Mouse (Mus musculus) embryonic facial prominence, embryonic 15.5 days (tissue): Measurements from ENCODE around the gene Pm20d1. TPM values are rescaled to one million over a fixed set of nuclear protein-coding genes. Genes with fewer than 3 reads are reported as not detected.

Experiments used
- ATAC-seq: fragments of 200-750 bp; cut with Nextera tagmentation; 2 replicates; pipeline ENCODE4 v1.8.0; 2017; ENCODE audit warnings: low read depth, moderate TSS enrichment; ENCODE audit not compliant: insufficient number of reproducible peaks, low FRiP score, low TSS enrichment
- H3K27ac ChIP-seq: fragments of 300-500 bp; sonication (generic); replicated peaks from 2 replicates; pipeline ENCODE4 v1.5.1; 2015; ENCODE audit warnings: mild to moderate bottlenecking, inconsistent platforms
- H3K27me3 ChIP-seq: fragments of 300-500 bp; sonication (generic); 2 replicates; pipeline ENCODE4 v1.6.1; 2015; ENCODE audit warnings: inconsistent platforms
- H3K36me3 ChIP-seq: fragments of 300-500 bp; sonication (generic); 2 replicates; pipeline ENCODE4 v1.6.1; 2015; ENCODE audit warnings: mild to moderate bottlenecking, inconsistent platforms
- H3K4me1 ChIP-seq: fragments of 300-500 bp; sonication (generic); 2 replicates; pipeline ENCODE4 v1.6.1; 2015; ENCODE audit warnings: inconsistent platforms
- H3K4me2 ChIP-seq: fragments of 300-500 bp; sonication (generic); replicated peaks from 2 replicates; pipeline ENCODE4 v1.6.1; 2015; ENCODE audit warnings: mild to moderate bottlenecking, inconsistent platforms
- H3K4me3 ChIP-seq: fragments of 300-500 bp; sonication (generic); replicated peaks from 2 replicates; pipeline ENCODE4 v1.5.1; 2015; ENCODE audit warnings: mild to moderate bottlenecking, inconsistent platforms
- H3K9ac ChIP-seq: fragments of 300-500 bp; sonication (generic); 2 replicates; pipeline ENCODE4 v1.6.1; 2015; ENCODE audit warnings: inconsistent platforms
- H3K9me3 ChIP-seq: fragments of 300-500 bp; sonication (generic); replicated peaks from 2 replicates; pipeline ENCODE4 v1.6.1; 2016; ENCODE audit warnings: inconsistent platforms
- WGBS: fragments of 180-500 bp; shearing (Covaris S2); methylation state at CpG from one replicate; pipeline ENCODE4 v1.1.7; 2015; 5-methylcytosine and 5-hydroxymethylcytosine counted together
- polyA plus RNA-seq: library from polyadenylated mRNA; unstranded; fragments of >200 nt; fragmentation: Nextera tagmentation; extraction: Ambion mirVana; gene quantifications from 2 replicates; pipeline ENCODE4 v1.2.1, GENCODE M21; 2015

The Pm20d1 gene
- polyA plus RNA-seq, 1 experiment from 2014 or later, result 1.2 TPM

DNA sequence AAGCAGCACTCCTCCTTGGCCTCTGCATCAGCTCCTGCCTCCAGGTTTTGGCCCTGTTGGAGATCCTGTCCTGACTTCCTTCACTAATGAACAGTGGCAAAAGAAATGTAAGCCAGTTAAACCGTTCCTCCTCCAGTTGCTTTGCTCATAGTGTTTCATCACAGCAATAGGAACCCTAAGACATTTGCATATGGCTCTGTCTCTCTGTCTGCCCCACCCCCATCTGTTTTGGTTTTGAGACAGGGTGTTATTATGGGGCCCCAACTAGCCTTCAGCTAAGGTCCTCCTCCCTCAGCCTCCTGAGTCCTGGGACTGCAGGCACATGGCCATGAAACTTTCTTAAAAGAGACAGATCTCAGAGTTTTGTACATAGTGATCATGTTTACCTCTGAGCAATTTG, 2.8 kb downstream of the Pm20d1 start:
- Histone ChIP-seq H3K4me2 (no peak overlapping the region), H3K36me3 (no peaks in the 10 kb centered on the region), H3K9ac (no peak overlapping the region), H3K9me3 (no peaks in the 10 kb centered on the region), H3K27ac (no peak overlapping the region), H3K4me1 (peaks cover 6% of the 10 kb centered on the region; the same call in 1 of the 2 replicates), H3K27me3 (no peaks in the 10 kb centered on the region), H3K4me3 (no peak overlapping the region)
- no peak for ATAC-seq
- 18% methylated on average over 1 of the region's 1 CpGs for WGBS

GRCm38 (mm10) chr1:131801071-131801470, 3.9 kb downstream of the Pm20d1 start:
- peaks cover 6% of the 10 kb centered on the region; the same call in 1 of the 2 replicates for H3K4me1 ChIP-seq
- H3K27ac ChIP-seq, result no peak overlapping the region
- 94% methylated on average over 8 of the region's 8 CpGs for WGBS
- no peak overlapping the region for H3K4me2 ChIP-seq
- no peak overlapping the region for H3K9ac ChIP-seq
- H3K36me3 ChIP-seq, result no peaks in the 10 kb centered on the region
- no peaks in the 10 kb centered on the region for H3K9me3 ChIP-seq
- H3K4me3 ChIP-seq, result no peak overlapping the region
- H3K27me3 ChIP-seq, result no peaks in the 10 kb centered on the region
- ATAC-seq, result no peak

DNA sequence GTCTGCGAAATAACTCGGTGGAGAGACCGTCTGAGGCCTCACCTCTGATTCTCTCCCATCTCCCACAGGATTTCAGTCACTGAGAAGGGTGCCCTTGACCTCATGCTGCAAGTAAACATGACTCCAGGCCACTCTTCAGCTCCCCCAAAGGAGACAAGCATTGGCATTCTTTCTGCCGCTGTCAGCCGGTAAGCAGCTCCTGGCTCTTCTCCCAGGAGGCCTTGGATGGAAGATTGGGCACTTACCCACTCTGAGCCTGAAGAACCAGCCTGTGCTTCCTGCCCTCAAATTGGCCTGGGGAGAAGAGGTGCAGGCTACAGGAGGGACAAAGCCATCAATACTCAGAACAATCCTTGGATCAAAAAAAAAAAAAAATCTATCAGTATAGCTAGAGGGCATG, 5.5 kb downstream of the Pm20d1 start:
- no peak overlapping the region for H3K4me3 ChIP-seq
- H3K4me1 ChIP-seq, result no peaks in the 10 kb centered on the region
- H3K4me2 ChIP-seq, result no peak overlapping the region
- H3K36me3 ChIP-seq, result no peaks in the 10 kb centered on the region
- no peaks in the 10 kb centered on the region for H3K9me3 ChIP-seq
- WGBS, result 68% methylated on average over 5 of the region's 5 CpGs
- no peak for ATAC-seq
- H3K9ac ChIP-seq, result no peak overlapping the region
- H3K27me3 ChIP-seq, result no peaks in the 10 kb centered on the region
- H3K27ac ChIP-seq, result no peak overlapping the region

DNA sequence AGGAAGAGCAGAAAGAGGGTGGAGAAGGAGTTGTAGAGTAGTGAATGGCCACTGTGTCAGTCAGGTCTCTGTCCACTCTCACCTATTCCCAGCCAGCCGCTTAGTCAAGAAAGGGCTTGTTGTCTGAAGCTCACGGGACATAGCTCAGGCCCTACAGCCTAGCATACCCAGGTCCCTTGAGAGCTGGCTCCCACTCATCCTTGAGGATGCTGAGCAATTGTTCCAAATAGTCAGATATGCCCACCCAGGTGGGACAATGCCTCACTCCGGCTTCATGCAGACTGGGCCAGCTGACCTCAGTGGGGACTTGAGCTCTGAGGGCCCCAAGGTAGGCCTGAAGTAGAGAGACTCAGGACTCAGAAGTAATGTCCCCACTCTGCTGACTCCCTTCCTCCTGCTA, 7.0 kb downstream of the Pm20d1 start:
- Histone ChIP-seq H3K9me3 (no peaks in the 10 kb centered on the region), H3K4me2 (no peak overlapping the region), H3K27me3 (no peaks in the 10 kb centered on the region), H3K9ac (no peak overlapping the region), H3K36me3 (no peaks in the 10 kb centered on the region), H3K27ac (no peak overlapping the region), H3K4me3 (no peak overlapping the region), H3K4me1 (no peaks in the 10 kb centered on the region)
- ATAC-seq, result no peak
- WGBS, result 91% methylated on average over 3 of the region's 3 CpGs

DNA sequence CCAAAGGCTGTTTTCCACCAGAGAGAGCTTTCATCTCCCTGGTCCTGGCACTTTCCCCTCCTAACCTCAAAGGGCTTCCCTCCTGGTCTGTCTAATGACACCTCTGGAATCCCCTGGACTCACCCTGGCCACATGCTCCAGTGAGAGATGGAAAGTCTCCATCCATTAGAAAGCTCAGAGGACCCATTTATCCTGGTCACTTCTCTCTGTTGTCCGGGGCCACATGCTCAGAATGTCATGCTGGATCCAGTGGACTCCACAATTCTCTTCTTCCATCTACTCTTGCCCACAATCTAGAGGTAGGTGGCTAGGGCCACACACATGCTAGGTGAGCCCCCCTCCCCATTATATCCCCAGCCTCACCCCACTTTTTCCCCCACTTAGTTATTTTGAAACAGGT, 11.8 kb downstream of the Pm20d1 start:
- WGBS, result 87% methylated on average over 1 of the region's 1 CpGs

DNA sequence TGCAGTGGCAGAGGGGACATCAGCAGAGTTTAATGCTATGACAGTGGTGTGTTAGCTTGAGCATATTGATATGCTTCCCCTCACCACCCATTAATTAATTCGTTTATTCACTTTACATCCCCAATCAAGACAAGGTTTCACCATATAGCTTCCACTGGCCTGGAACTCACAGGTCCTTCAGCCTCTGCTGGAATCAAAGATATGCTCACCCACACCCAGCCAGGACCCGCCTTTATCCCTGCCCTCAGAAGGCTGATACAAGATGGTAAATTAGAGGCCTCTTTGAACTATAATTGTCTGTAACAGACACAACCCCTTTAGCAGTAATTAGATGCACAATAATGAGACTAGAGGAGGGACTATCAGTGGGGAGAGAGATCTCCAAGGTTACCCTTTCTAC, 12.5 kb downstream of the Pm20d1 start:
- WGBS, result 75% methylated on average over 2 of the region's 2 CpGs
- no peak overlapping the region for H3K4me3 ChIP-seq
- H3K9ac ChIP-seq, result no peak overlapping the region
- no peak overlapping the region for H3K4me2 ChIP-seq
- ATAC-seq, result no peak
- H3K27me3 ChIP-seq, result no peaks in the 10 kb centered on the region
- no peaks in the 10 kb centered on the region for H3K4me1 ChIP-seq
- no peaks in the 10 kb centered on the region for H3K36me3 ChIP-seq
- H3K9me3 ChIP-seq, result no peaks in the 10 kb centered on the region
- H3K27ac ChIP-seq, result no peak overlapping the region

More for the DNA sequence above, 11.8 kb downstream of the Pm20d1 start:
- Histone ChIP-seq H3K4me2 (no peak overlapping the region), H3K4me1 (no peaks in the 10 kb centered on the region), H3K4me3 (no peak overlapping the region), H3K9me3 (no peaks in the 10 kb centered on the region), H3K36me3 (no peaks in the 10 kb centered on the region), H3K27me3 (no peaks in the 10 kb centered on the region), H3K9ac (no peak overlapping the region), H3K27ac (no peak overlapping the region)
- ATAC-seq, result no peak

- no peak overlapping the region for H3K4me2 ChIP-seq
- H3K27me3 ChIP-seq, result no peaks in the 10 kb centered on the region
- WGBS, result 48% methylated on average over 1 of the region's 1 CpGs
- no peaks in the 10 kb centered on the region for H3K9me3 ChIP-seq
- H3K36me3 ChIP-seq, result no peaks in the 10 kb centered on the region
- no peak overlapping the region for H3K4me3 ChIP-seq
- H3K9ac ChIP-seq, result no peak overlapping the region
- H3K27ac ChIP-seq, result no peak overlapping the region
- no peaks in the 10 kb centered on the region for H3K4me1 ChIP-seq
- no peak for ATAC-seq
Observed at GRCm38 (mm10) chr1:131811393-131811792, 14.2 kb downstream of the Pm20d1 start.

DNA sequence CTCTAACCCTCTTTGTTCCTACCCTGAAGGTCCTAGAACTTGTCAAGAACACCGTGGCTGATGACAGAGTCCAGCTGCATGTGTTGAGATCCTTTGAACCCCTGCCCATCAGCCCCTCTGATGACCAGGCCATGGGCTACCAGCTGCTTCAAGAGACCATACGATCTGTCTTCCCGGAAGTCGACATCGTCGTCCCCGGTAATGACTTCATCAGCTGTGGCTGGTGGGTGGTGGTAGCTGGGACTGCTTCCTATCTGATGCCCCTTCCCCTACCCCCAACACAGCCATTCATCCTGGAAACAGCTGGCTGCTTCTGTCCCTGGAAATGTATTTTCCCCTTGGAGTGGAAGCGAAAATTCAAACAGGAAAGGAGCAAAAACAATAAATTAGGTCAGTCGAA, 14.8 kb downstream of the Pm20d1 start:
- no peak overlapping the region for H3K4me3 ChIP-seq
- H3K36me3 ChIP-seq, result no peaks in the 10 kb centered on the region
- no peak for ATAC-seq
- H3K4me1 ChIP-seq, result no peaks in the 10 kb centered on the region
- H3K9me3 ChIP-seq, result no peaks in the 10 kb centered on the region
- no peak overlapping the region for H3K4me2 ChIP-seq
- no peak overlapping the region for H3K27ac ChIP-seq
- H3K9ac ChIP-seq, result no peak overlapping the region
- 83% methylated on average over 9 of the region's 9 CpGs for WGBS
- no peaks in the 10 kb centered on the region for H3K27me3 ChIP-seq

GRCm38 (mm10) chr1:131812631-131813295, 15.6 kb downstream of the Pm20d1 start:
- Histone ChIP-seq H3K9ac (no peak overlapping the region), H3K4me3 (no peak overlapping the region), H3K4me2 (no peak overlapping the region), H3K27me3 (no peaks in the 10 kb centered on the region), H3K36me3 (no peaks in the 10 kb centered on the region), H3K4me1 (no peaks in the 10 kb centered on the region), H3K9me3 (no peaks in the 10 kb centered on the region), H3K27ac (no peak overlapping the region)
- 89% methylated on average over 9 of the region's 9 CpGs for WGBS
- ATAC-seq, result no peak

DNA sequence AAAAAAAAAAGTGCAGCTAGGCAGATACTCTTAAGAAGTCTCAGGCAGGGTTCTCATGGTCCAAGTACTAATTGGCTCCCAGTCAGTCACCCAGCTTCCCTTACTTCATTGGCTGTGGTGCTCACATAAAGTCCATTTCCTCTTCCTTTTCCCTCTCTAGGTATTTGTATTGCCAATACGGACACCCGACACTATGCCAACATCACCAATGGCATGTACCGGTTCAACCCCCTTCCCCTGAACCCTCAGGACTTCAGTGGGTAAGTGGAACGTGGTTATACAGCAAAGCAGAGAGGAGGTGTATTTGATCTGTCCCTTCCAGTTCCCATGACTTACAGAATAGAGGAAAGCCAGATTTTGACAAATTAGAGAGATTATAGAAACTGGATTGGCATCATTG, 16.6 kb downstream of the Pm20d1 start:
- Histone ChIP-seq H3K27me3 (no peaks in the 10 kb centered on the region), H3K27ac (no peak overlapping the region), H3K4me2 (no peak overlapping the region), H3K4me3 (no peak overlapping the region), H3K9me3 (no peaks in the 10 kb centered on the region), H3K4me1 (no peaks in the 10 kb centered on the region), H3K9ac (no peak overlapping the region), H3K36me3 (no peaks in the 10 kb centered on the region)
- ATAC-seq, result no peak
- 74% methylated on average over 4 of the region's 4 CpGs for WGBS

DNA sequence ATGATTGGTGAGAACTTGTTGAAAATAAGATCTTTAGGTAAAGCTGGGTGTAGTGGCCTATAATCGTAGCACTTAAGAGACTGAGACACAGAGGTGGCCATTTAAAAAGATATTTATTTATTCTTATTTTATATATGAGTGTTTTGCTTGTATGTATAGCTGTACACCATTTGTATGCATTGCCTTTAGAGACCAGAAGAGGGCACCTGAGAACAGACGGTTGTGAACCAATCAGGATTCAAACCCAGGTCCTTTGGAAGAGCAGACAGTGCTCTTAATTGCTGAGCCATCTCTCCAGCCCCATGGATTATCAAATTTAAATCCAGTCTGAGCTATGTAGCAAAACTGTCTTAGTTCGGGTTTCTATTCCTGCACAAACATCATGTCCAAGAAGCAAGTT, 17.0 kb downstream of the Pm20d1 start:
- 92% methylated on average over 3 of the region's 3 CpGs for WGBS
- Histone ChIP-seq H3K27me3 (no peaks in the 10 kb centered on the region), H3K4me2 (no peak overlapping the region)

DNA sequence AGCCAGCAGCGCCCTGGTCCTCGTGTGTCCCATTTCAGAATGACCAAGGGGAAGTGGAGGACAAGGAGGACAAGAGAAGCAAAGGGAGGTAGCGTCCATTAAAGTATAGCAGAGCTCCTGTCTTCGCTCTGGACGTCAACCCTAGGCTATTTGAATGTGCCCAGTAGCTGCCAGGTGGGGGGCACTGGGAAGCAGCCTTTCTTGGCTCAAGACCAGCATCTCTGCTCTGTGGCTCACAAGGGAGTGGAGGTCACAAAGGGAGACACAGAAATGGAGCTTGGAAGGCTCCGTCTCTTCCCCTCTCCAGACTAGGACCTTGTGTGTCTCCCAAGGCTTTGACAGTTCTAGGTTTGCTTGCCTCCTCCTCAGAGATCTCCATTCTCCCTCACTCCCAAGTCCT, 19.7 kb downstream of the Pm20d1 start:
- 0 out of 2 replicates have a peak, but pooled peaks cover 3% of the 10 kb centered on the region for H3K9me3 ChIP-seq
- no peak overlapping the region for H3K9ac ChIP-seq
- no peak for ATAC-seq
- 79% methylated on average over 6 of the region's 6 CpGs for WGBS
- no peak overlapping the region for H3K4me2 ChIP-seq
- H3K27me3 ChIP-seq, result no peaks in the 10 kb centered on the region
- no peak overlapping the region for H3K27ac ChIP-seq
- no peaks in the 10 kb centered on the region for H3K36me3 ChIP-seq
- H3K4me3 ChIP-seq, result no peak overlapping the region
- no peaks in the 10 kb centered on the region for H3K4me1 ChIP-seq

More for the DNA sequence above, 17.0 kb downstream of the Pm20d1 start:
- no peak overlapping the region for H3K4me3 ChIP-seq
- no peaks in the 10 kb centered on the region for H3K36me3 ChIP-seq
- 0 out of 2 replicates have a peak, but pooled peaks cover 1% of the 10 kb centered on the region for H3K9me3 ChIP-seq
- no peak overlapping the region for H3K27ac ChIP-seq
- H3K9ac ChIP-seq, result no peak overlapping the region
- H3K4me1 ChIP-seq, result no peaks in the 10 kb centered on the region
- no peak for ATAC-seq
